In genomic region chr2:145769964-145770363, GRCm38 (mm10) we compare ENCODE assay signal across 10 mouse cellular contexts.
DNase-seq lines count a peak whose midpoint lies in the region; ATAC-seq lines count a peak whose summit lies in the region.
"Had no signal": no experiment of that assay in that cellular context is flagged by ENCODE, and none has a peak within 500 bp of the region (broad histone marks: within the 10 kb centered on the region; RNA-seq: fewer than 3 reads in every experiment).

No protein-coding gene starts in this region.

- H3K4me1 ChIP-seq in heart, embryonic 11.5 days (ENCODE audit: control insufficient read depth, insufficient read depth, low read length) = peaks cover 26% of the 10 kb centered on the region
- H3K4me1 ChIP-seq in liver, embryonic 16.5 days (ENCODE audit: control insufficient read depth, low read depth, low read length) = no peaks in the 10 kb centered on the region
- H3K4me1 ChIP-seq in forebrain, embryonic 14.5 days (ENCODE audit: control insufficient read depth, insufficient read depth, low read length) = peaks cover 11% of the 10 kb centered on the region
- peaks cover 3% of the 10 kb centered on the region; the same call in 1 of the 2 replicates for H3K4me1 ChIP-seq in neural tube, embryonic 14.5 days (ENCODE audit: control insufficient read depth, insufficient read depth, low read length)

- WGBS in heart, embryonic 11.5 days (ENCODE audit: insufficient replicate concordance) = 26% methylated on average over 10 of the region's 10 CpGs
- WGBS in liver, embryonic 16.5 days (ENCODE audit: insufficient replicate concordance) = 45% methylated on average over 10 of the region's 10 CpGs
- 2% methylated on average over 10 of the region's 10 CpGs for WGBS in forebrain, embryonic 14.5 days
- whole genome bisulfite sequencing in neural tube, embryonic 14.5 days = 9% methylated on average over 10 of the region's 10 CpGs

- H3K9ac ChIP-seq in heart, embryonic 11.5 days (ENCODE audit: low read depth, low read length) = peak overlapping the region; percentile 16; the same call in 1 of the 2 replicates
- H3K9ac ChIP-seq in liver, embryonic 16.5 days (ENCODE audit: low read depth, low read length) = no peak overlapping the region
- H3K9ac ChIP-seq in forebrain, embryonic 14.5 days (ENCODE audit: low read length) = no peak overlapping the region
- H3K9ac ChIP-seq in neural tube, embryonic 14.5 days (replicated peaks; ENCODE audit: low read depth, low read length) = no peak overlapping the region

- H3K27ac ChIP-seq in heart, embryonic 11.5 days (ENCODE audit: low read depth, low read length) = 0 out of 2 replicates have a peak overlapping the region, but pooled peaks have one; percentile 1
- no peak overlapping the region for H3K27ac ChIP-seq in liver, embryonic 16.5 days (ENCODE audit: low read length)
- H3K27ac ChIP-seq in forebrain, embryonic 14.5 days (ENCODE audit: low read depth, low read length) = no peak overlapping the region
- H3K27ac ChIP-seq in neural tube, embryonic 14.5 days (ENCODE audit: low read depth, low read length) = no peak overlapping the region

- H3K27me3 ChIP-seq in heart, embryonic 11.5 days (ENCODE audit: control insufficient read depth, insufficient read depth, low read length) = no peaks in the 10 kb centered on the region
- H3K27me3 ChIP-seq in liver, embryonic 16.5 days (ENCODE audit: control insufficient read depth, insufficient read depth, low read depth, low read length) = no peaks in the 10 kb centered on the region
- H3K27me3 ChIP-seq in forebrain, embryonic 14.5 days (replicated peaks; ENCODE audit: control insufficient read depth, insufficient read depth, low read length) = no peaks in the 10 kb centered on the region
- H3K27me3 ChIP-seq in neural tube, embryonic 14.5 days (ENCODE audit: control insufficient read depth, insufficient read depth, low read length) = no peaks in the 10 kb centered on the region

- no peaks in the 10 kb centered on the region for H3K9me3 ChIP-seq in heart, embryonic 11.5 days (replicated peaks; ENCODE audit: control insufficient read depth, low read length)
- no peaks in the 10 kb centered on the region for H3K9me3 ChIP-seq in liver, embryonic 16.5 days (replicated peaks; ENCODE audit: control insufficient read depth, low read length)
- H3K9me3 ChIP-seq in forebrain, embryonic 14.5 days (replicated peaks; ENCODE audit: control insufficient read depth, low read length) = no peaks in the 10 kb centered on the region
- no peaks in the 10 kb centered on the region for H3K9me3 ChIP-seq in neural tube, embryonic 14.5 days (ENCODE audit: control insufficient read depth, low read length)

- H3K36me3 ChIP-seq in heart, embryonic 11.5 days (ENCODE audit: control insufficient read depth, insufficient read depth, low read length) = no peaks in the 10 kb centered on the region
- H3K36me3 ChIP-seq in liver, embryonic 16.5 days (ENCODE audit: control insufficient read depth, insufficient read depth) = no peaks in the 10 kb centered on the region
- H3K36me3 ChIP-seq in forebrain, embryonic 14.5 days (ENCODE audit: control insufficient read depth, insufficient read depth, low read length) = no peaks in the 10 kb centered on the region
- H3K36me3 ChIP-seq in neural tube, embryonic 14.5 days (ENCODE audit: control insufficient read depth, insufficient read depth, low read length) = no peaks in the 10 kb centered on the region

- H3K4me2 ChIP-seq in heart, embryonic 11.5 days = peak overlapping the region; percentile 4; the same call in 1 of the 2 replicates
- H3K4me2 ChIP-seq in liver, embryonic 16.5 days (ENCODE audit: low read depth, low read length) = no peak overlapping the region
- peak overlapping the region; percentile 24; the same call in 1 of the 2 replicates for H3K4me2 ChIP-seq in forebrain, embryonic 14.5 days (ENCODE audit: low read length)
- peak overlapping the region; percentile 7; the same call in 1 of the 2 replicates for H3K4me2 ChIP-seq in neural tube, embryonic 14.5 days (ENCODE audit: low read depth, low read length)

- ATAC-seq in heart, embryonic 11.5 days (replicated peaks; ENCODE audit: insufficient number of reproducible peaks, low FRiP score, low TSS enrichment) = no peak
- ATAC-seq in liver, embryonic 16.5 days (ENCODE audit: low read depth) = peak; percentile 43
- ATAC-seq in forebrain, embryonic 14.5 days = peak; percentile 46; the same call in 1 of the 2 replicates
- ATAC-seq in neural tube, embryonic 14.5 days (ENCODE audit: low read depth) = peak; percentile 70; the same call in 1 of the 2 replicates
- no peak for ATAC-seq in megakaryocyte progenitor cell, adult 5-6 weeks (replicated peaks; ENCODE audit: poor library complexity)

- intact Hi-C loops in heart, postnatal 36 days (cut with DNase I) = no loop called here

- no peak for DNase-seq in heart, postnatal 36 days
- DNase-seq in liver = no peak
- DNase-seq in forebrain, embryonic 14.5 days (ENCODE audit: low spot score) = peak; percentile 41
- DNase-seq in layer of hippocampus, postnatal 14 days (ENCODE audit: low spot score in 2 of 2) = no peak
- DNase-seq: adrenal gland, postnatal 10 days; cerebellum, adult 11 months had no signal

- no peak overlapping the region for H3K4me3 ChIP-seq in heart, embryonic 11.5 days (ENCODE audit: low read depth, low read length)
- H3K4me3 ChIP-seq in liver, embryonic 16.5 days (ENCODE audit: low read depth, low read length) = no peak overlapping the region
- no peak overlapping the region for H3K4me3 ChIP-seq in forebrain, embryonic 14.5 days (ENCODE audit: low read depth, low read length)
- H3K4me3 ChIP-seq in neural tube, embryonic 14.5 days (ENCODE audit: low read depth, low read length) = no peak overlapping the region

Comparison
In these comparisons a context has a peak if more than half of its experiments do, and no peak if none do; other contexts are left out.
1. ATAC-seq: peak in liver, embryonic 16.5 days (single experiment), forebrain, embryonic 14.5 days (single experiment) and neural tube, embryonic 14.5 days (single experiment); none in heart, embryonic 11.5 days (single experiment) and megakaryocyte progenitor cell, adult 5-6 weeks (single experiment).